Mouse (Mus musculus) thymus, adult 2 months (tissue): ENCODE data around the gene Sacs.

ENCODE experiments used
- CTCF ChIP-seq: fragments of 200-500 bp; IDR thresholded peaks from 2 replicates; pipeline ENCODE4 v1.5.1; 2012; ENCODE audit warnings: mild to moderate bottlenecking, control low read depth, low read length, moderate library complexity, borderline replicate concordance; ENCODE audit not compliant: control insufficient read depth, poor library complexity, insufficient read depth; ENCODE audit errors: extremely low read depth
- POLR2A ChIP-seq: fragments of 200-500 bp; IDR thresholded peaks from 2 replicates; pipeline ENCODE4 v1.6.1; 2012; ENCODE audit warnings: mild to moderate bottlenecking, low read length, control low read depth, moderate library complexity; ENCODE audit not compliant: control insufficient read depth, poor library complexity, insufficient read depth; ENCODE audit errors: extremely low read depth

DNA sequence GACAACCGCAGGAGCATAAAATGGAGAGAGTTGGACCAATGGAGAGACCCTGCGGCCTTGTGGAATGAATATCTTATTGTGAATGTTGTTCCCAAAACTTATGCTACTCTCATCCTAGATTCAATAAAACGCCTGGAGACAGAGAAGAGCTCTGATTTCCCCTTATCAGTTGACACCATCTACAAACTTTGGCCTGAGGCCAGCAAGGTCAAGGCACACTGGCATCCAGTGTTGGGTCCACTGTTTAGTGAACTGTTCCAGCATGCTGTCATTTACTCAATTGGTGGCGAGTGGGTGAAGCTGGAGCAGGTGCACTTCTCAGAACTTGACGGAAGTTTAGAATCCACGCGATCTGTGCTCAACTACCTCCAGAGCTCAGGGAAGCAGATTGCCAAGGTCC, 53.6 kb downstream of the Sacs start:
- no peak for TF ChIP-seq POLR2A
- no peak for TF ChIP-seq CTCF
